Mouse (Mus musculus) lung, embryonic 16.5 days (tissue): ENCODE results near the gene Dync1li1. TPM values are rescaled to one million over a fixed set of nuclear protein-coding genes. Genes with fewer than 3 reads are reported as not detected.

Source experiments
- ATAC-seq: fragments of 200-750 bp; cut with Nextera tagmentation; 2 replicates; pipeline ENCODE4 v1.8.0; 2017; ENCODE audit warnings: low read depth, mild to moderate bottlenecking, moderate library complexity
- H3K27ac ChIP-seq: fragments of 300-500 bp; sonication (generic); 2 replicates; pipeline ENCODE4 v1.5.1; 2014; ENCODE audit warnings: mild to moderate bottlenecking, control low read depth, low read length
- H3K27me3 ChIP-seq: fragments of 300-500 bp; sonication (generic); 2 replicates; pipeline ENCODE4 v1.6.1; 2014; ENCODE audit warnings: low read depth, low read length, mixed read lengths; ENCODE audit not compliant: control insufficient read depth, insufficient read depth
- H3K36me3 ChIP-seq: fragments of 300-500 bp; sonication (generic); 2 replicates; pipeline ENCODE4 v1.6.1; 2014; ENCODE audit warnings: low read length; ENCODE audit not compliant: control insufficient read depth, insufficient read depth
- H3K4me1 ChIP-seq: fragments of 300-500 bp; sonication (generic); replicated peaks from 2 replicates; pipeline ENCODE4 v1.6.1; 2014; ENCODE audit warnings: low read length, mixed read lengths; ENCODE audit not compliant: control insufficient read depth, insufficient read depth
- H3K4me2 ChIP-seq: fragments of 300-500 bp; sonication (generic); 2 replicates; pipeline ENCODE4 v1.6.1; 2014; ENCODE audit warnings: low read depth, low read length, control low read depth
- H3K4me3 ChIP-seq: fragments of 300-500 bp; sonication (generic); 2 replicates; pipeline ENCODE4 v1.5.1; 2014; ENCODE audit warnings: mild to moderate bottlenecking, low read length, control low read depth
- H3K9ac ChIP-seq: fragments of 300-500 bp; sonication (generic); 2 replicates; pipeline ENCODE4 v1.6.1; 2014; ENCODE audit warnings: low read length, control low read depth
- H3K9me3 ChIP-seq: fragments of 300-500 bp; sonication (generic); 2 replicates; pipeline ENCODE4 v1.6.1; 2016; ENCODE audit warnings: low read length; ENCODE audit not compliant: control insufficient read depth
- WGBS: fragments of 180-500 bp; shearing (Covaris S2); extraction: QIAGEN DNeasy Blood & Tissue Kit; methylation state at CpG from one replicate; pipeline ENCODE4 v1.1.7; 2014; 5-methylcytosine and 5-hydroxymethylcytosine counted together
- polyA plus RNA-seq: library from polyadenylated mRNA; unstranded; fragments of >200 nt; fragmentation: Nextera tagmentation; extraction: Ambion mirVana; gene quantifications from 2 replicates; pipeline ENCODE4 v1.2.1, GENCODE M21; 2015

Dync1li1 gene
- polyA plus RNA-seq, 1 experiment from 2014 or later: 53.0 TPM

DNA sequence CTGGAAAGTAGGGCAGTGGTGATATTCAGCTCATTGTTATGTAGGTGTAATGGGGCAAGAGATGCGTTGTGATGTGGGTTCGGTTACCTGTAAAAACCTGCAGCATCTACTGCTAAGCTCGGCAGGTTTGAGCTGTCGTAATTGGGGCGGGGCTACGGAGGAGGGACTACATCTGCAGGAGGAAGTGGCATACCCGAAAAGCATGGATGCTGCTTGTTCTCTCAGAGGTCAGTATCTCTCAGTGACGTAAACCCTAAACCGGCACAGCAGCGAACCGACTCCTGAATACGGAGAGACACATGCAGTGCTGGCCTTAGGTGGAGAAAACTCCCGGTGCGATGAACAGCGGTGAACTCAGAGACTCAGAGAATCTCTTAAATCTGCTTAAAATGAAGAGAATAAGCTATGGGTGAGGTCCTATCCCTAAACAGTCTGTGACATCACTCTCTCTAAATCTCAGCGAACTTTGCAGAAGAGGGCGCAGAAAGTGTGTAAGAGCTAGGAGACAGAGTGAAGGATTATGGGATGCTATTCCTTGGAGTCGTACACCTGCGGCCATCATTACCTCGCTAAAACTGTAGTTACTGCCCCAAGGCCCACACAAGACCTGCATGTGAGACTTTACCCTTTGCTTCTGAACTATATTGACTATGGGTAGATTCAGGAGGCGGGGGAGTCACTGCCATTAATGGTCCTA, 37.5 kb upstream of the Dync1li1 start:
- WGBS: 55% methylated on average over 21 of the region's 21 CpGs
- no peak for ATAC-seq
- Histone ChIP-seq H3K4me2 (no peak overlapping the region), H3K9me3 (no peaks in the 10 kb centered on the region), H3K36me3 (no peaks in the 10 kb centered on the region), H3K27me3 (no peaks in the 10 kb centered on the region), H3K4me1 (no peaks in the 10 kb centered on the region), H3K4me3 (no peak overlapping the region), H3K9ac (no peak overlapping the region), H3K27ac (no peak overlapping the region)

DNA sequence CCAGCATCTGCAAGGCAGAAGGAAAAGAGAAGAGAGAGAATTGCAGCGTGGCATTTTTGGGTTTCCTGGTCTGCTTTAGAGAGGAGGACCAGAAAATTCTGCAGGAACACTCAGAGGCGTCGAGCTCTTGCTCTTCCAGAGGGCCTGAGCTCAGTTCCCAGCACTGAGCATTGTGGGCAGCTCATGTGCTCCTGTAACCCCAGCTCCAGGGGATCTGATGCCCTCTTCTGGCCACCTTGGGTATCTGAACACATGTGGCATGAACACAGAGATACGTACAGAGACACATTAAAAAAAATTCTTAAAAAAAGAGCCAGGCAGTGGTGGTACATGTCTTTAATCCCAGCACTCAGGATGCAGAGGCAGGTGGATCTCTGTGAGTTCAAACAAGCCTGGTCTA, 33.2 kb upstream of the Dync1li1 start:
- no peak overlapping the region for H3K27ac ChIP-seq
- ATAC-seq: no peak

DNA sequence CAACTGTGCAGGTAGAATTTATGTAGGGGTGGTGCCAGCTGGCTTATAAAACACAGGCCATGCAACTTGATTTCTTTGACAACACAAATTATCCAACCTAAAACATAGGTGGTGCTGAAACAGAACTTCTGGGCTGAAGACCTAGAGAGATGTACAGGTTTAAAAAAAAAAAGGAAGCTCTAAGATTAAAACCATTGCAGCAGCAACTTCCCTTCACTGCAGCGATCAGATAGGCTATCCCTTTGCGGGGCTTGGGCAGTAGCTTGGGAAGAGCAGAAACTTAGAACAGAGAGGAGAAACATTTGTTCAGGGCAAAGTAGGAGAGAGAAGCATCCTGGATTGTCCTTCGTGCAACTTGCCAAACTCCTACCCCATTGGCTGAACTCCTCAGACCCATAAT, 31.9 kb upstream of the Dync1li1 start:
- H3K4me2 ChIP-seq: no peak overlapping the region
- no peaks in the 10 kb centered on the region for H3K27me3 ChIP-seq
- H3K9me3 ChIP-seq: no peaks in the 10 kb centered on the region
- H3K36me3 ChIP-seq: no peaks in the 10 kb centered on the region
- 66% methylated on average over 3 of the region's 3 CpGs for WGBS
- no peaks in the 10 kb centered on the region for H3K4me1 ChIP-seq
- no peak overlapping the region for H3K27ac ChIP-seq
- no peak overlapping the region for H3K9ac ChIP-seq
- no peak for ATAC-seq
- no peak overlapping the region for H3K4me3 ChIP-seq

More for the DNA sequence above, 33.2 kb upstream of the Dync1li1 start:
- Histone ChIP-seq H3K9me3 (no peaks in the 10 kb centered on the region), H3K4me2 (no peak overlapping the region), H3K36me3 (no peaks in the 10 kb centered on the region), H3K4me1 (no peaks in the 10 kb centered on the region), H3K4me3 (no peak overlapping the region), H3K27me3 (no peaks in the 10 kb centered on the region), H3K9ac (no peak overlapping the region)
- WGBS: 78% methylated on average over 4 of the region's 4 CpGs

DNA sequence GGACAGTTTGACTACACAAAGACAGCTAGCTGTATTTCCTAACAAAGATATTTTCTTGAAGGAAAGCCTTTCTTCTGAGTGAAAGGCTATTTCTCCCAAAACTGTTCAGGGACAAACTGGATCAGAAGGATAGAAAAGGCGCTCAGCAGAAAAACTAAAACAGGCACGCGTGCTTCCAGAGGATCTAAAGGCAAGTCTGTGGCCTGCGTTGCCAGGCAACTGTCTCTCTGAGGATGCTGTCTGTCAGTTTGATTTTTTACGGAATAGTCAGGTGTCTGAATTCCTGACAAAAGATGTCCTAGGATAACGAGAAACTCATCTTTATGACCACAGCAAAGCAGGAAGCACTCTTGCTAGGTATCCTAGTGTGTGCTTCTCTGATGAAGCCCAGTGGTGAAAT, 28.1 kb upstream of the Dync1li1 start:
- Histone ChIP-seq H3K9ac (no peak overlapping the region), H3K9me3 (no peaks in the 10 kb centered on the region), H3K4me3 (no peak overlapping the region), H3K4me2 (no peak overlapping the region), H3K27ac (no peak overlapping the region), H3K4me1 (no peaks in the 10 kb centered on the region), H3K27me3 (no peaks in the 10 kb centered on the region), H3K36me3 (no peaks in the 10 kb centered on the region)
- 85% methylated on average over 6 of the region's 6 CpGs for WGBS
- ATAC-seq: no peak

DNA sequence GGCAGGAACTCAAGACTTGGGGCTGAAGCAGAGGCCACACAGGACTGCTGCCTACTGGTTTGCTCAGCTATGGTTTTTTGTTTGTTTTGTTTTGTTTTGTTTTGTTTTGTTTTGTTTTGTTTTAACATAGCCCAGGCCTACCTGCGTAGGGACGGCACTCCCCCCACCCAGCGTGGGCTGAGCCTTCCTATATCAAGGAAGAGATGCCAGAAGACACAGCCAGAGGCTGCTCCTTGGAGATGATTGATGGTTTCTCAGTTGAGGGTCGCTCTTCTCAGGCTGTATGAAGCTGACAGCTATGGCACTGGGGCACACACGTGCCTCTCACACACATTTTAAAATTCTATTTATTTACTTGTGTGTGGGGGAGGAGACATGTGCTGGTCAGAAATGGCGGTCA, 27.6 kb upstream of the Dync1li1 start:
- Histone ChIP-seq H3K27ac (no peak overlapping the region), H3K9me3 (no peaks in the 10 kb centered on the region), H3K4me1 (no peaks in the 10 kb centered on the region), H3K4me2 (no peak overlapping the region), H3K27me3 (no peaks in the 10 kb centered on the region), H3K9ac (no peak overlapping the region), H3K4me3 (no peak overlapping the region), H3K36me3 (no peaks in the 10 kb centered on the region)
- no peak for ATAC-seq
- 44% methylated on average over 6 of the region's 6 CpGs for WGBS

DNA sequence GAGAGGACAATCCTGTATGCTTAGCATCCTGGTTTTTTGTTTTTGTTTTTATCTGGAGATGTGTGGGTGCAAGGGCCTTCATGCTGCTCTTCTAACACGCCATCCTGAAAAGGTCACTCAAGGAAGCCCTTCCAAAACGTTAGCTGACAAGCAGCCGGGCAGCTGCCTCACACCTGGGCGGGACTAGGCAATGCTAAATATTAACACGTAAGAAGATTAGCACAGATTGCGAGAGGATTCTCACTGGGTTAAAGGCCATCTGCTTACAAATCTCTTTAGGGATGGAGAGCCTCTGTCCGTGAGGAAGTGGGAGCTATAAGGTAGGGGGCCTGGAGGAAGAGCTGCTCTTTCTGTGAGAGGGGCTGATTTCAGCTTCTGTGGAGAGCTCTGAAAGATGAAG, 26.6 kb upstream of the Dync1li1 start:
- Histone ChIP-seq H3K4me2 (no peak overlapping the region), H3K9ac (no peak overlapping the region), H3K4me3 (no peak overlapping the region), H3K9me3 (no peaks in the 10 kb centered on the region), H3K4me1 (no peaks in the 10 kb centered on the region), H3K27ac (no peak overlapping the region), H3K27me3 (no peaks in the 10 kb centered on the region), H3K36me3 (no peaks in the 10 kb centered on the region)
- 29% methylated on average over 7 of the region's 7 CpGs for WGBS
- no peak for ATAC-seq

DNA sequence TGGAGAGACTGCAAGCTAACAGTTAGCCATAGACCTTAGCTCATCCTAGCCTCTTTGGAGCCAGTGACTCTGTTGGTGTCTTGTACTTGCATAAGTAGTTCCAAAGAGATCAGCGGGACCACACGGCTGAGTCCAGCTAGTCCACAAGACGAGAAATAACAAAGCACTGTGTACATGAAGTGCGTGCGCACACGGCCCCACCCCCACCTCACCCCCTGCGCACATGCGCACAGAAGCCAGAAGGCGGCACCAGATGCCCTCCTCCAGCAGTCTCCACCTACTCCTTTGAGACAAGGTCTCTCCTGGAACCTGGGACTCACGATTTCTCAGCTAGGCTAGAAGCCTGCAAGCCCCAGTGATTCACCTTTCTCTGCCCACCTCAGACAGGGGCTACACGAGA, 24.8 kb upstream of the Dync1li1 start:
- H3K27me3 ChIP-seq: no peaks in the 10 kb centered on the region
- H3K9me3 ChIP-seq: no peaks in the 10 kb centered on the region
- no peak overlapping the region for H3K4me2 ChIP-seq
- H3K4me1 ChIP-seq: no peaks in the 10 kb centered on the region
- H3K36me3 ChIP-seq: no peaks in the 10 kb centered on the region
- no peak overlapping the region for H3K27ac ChIP-seq
- no peak for ATAC-seq
- WGBS: 79% methylated on average over 11 of the region's 11 CpGs
- H3K9ac ChIP-seq: no peak overlapping the region
- no peak overlapping the region for H3K4me3 ChIP-seq

DNA sequence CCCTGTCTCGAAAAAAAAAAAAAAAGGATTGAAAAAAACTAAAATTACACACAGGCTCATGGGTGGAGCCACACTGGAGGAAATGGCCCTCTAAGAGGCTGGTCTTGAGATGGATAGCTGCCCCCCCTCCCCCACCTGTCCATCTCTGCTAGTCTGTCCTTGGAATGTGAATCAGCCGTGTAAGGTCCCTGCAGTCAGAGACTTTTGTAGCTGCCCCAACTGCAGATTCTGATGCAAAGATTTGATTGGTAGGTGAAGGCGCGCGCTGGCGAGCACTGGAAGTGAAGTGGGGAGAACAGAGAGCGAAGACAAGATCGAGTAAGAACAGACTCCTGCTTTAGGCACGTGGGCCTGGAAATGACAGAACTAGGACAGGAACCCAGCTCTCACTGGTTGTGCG, 21.7 kb upstream of the Dync1li1 start:
- Histone ChIP-seq H3K4me2 (no peak overlapping the region), H3K36me3 (no peaks in the 10 kb centered on the region), H3K27ac (no peak overlapping the region), H3K4me1 (no peaks in the 10 kb centered on the region), H3K4me3 (no peak overlapping the region), H3K9me3 (no peaks in the 10 kb centered on the region), H3K9ac (no peak overlapping the region), H3K27me3 (no peaks in the 10 kb centered on the region)
- ATAC-seq: no peak
- 75% methylated on average over 10 of the region's 10 CpGs for WGBS

DNA sequence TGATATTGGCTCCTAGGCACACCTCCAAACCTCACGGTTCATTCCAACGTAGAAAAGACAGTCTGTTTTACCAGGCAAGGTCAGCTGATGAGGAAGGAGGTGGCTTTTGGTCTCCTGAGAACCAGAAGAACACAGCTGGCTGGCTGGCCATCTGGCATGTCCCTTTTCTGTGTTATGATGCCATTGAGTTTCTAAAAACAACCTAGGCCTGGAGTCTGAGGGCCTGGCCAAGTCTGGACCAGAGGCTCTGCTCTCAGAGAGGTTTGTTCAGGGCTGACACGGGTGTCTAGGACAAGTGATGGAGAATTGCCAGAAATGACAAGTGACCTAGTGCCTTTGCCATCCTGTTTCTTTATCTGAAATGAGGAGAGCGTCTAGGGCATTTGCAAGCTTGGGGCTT, 20.5 kb upstream of the Dync1li1 start:
- H3K27ac ChIP-seq: no peak overlapping the region
- H3K4me3 ChIP-seq: no peak overlapping the region
- H3K4me2 ChIP-seq: no peak overlapping the region
- H3K9me3 ChIP-seq: no peaks in the 10 kb centered on the region
- WGBS: 65% methylated on average over 4 of the region's 4 CpGs
- H3K36me3 ChIP-seq: no peaks in the 10 kb centered on the region
- ATAC-seq: no peak
- no peaks in the 10 kb centered on the region for H3K4me1 ChIP-seq
- no peaks in the 10 kb centered on the region for H3K27me3 ChIP-seq
- H3K9ac ChIP-seq: no peak overlapping the region

DNA sequence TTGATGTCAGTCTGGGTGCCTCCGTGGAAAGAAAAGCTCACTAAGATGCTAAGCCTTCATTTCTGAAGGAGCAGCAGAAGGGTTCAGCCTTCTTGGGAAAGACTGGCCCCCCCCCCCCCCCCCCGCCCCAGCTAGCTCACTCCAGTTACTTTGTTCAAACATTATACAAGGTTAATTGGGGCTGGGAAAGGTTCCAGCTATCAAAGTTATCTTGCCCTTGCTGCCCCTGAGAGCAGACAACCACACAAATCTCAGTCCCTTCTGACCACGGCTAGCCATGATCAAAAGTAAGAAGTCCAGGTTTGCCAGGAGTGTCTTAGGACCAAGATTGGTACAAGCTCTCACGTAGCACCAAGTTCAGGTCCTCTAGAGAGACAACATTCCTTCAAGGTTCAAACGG, 19.6 kb upstream of the Dync1li1 start:
- H3K36me3 ChIP-seq: no peaks in the 10 kb centered on the region
- 44% methylated on average over 4 of the region's 5 CpGs for WGBS
- H3K4me3 ChIP-seq: no peak overlapping the region
- H3K9me3 ChIP-seq: no peaks in the 10 kb centered on the region
- no peak overlapping the region for H3K9ac ChIP-seq
- H3K27ac ChIP-seq: 0 out of 2 replicates have a peak overlapping the region, but pooled peaks have one; percentile 3
- H3K27me3 ChIP-seq: no peaks in the 10 kb centered on the region
- ATAC-seq: peak; percentile 27; the same call in 1 of the 2 replicates
- no peaks in the 10 kb centered on the region; the same call in 1 of the 2 replicates for H3K4me1 ChIP-seq
- H3K4me2 ChIP-seq: no peak overlapping the region
